Mouse (Mus musculus): ENCODE data around the gene Cfap43. TPM values are rescaled to one million over a fixed set of nuclear protein-coding genes. Genes with fewer than 3 reads are reported as not detected.
A peak's percentile ranks its signal among the peaks of the same experiment; 100 is the strongest.
"Not testable (repeated sequence)": the region's sequence is repeated elsewhere in the genome, so short reads cannot be mapped to it uniquely, and the experiment has no call there.

Gene Cfap43
- polyA plus RNA-seq, 1 experiment from 2014 or later = not detected

- Histone ChIP-seq H3K27ac (ENCODE audit: low read depth, low read length) (no peak overlapping the region), H3K4me1 (ENCODE audit: control insufficient read depth, insufficient read depth, low read length) (peaks cover 4% of the 10 kb centered on the region; the same call in 1 of the 2 replicates), H3K4me2 (no peak overlapping the region), H3K36me3 (ENCODE audit: control insufficient read depth, insufficient read depth, low read length) (no peaks in the 10 kb centered on the region), H3K4me3 (ENCODE audit: low read depth, low read length) (no peak overlapping the region), H3K9me3 (replicated peaks; ENCODE audit: control insufficient read depth, low read length) (no peaks in the 10 kb centered on the region), H3K9ac (ENCODE audit: low read depth, low read length) (no peak overlapping the region), H3K27me3 (ENCODE audit: control insufficient read depth, insufficient read depth, low read length) (no peaks in the 10 kb centered on the region)
- 86% methylated on average over 3 of the region's 3 CpGs for WGBS (ENCODE audit: insufficient replicate concordance)
- ATAC-seq (replicated peaks; ENCODE audit: insufficient number of reproducible peaks, low FRiP score, low TSS enrichment) = no peak
These were observed 69.4 kb downstream of the Cfap43 start for GRCm38 (mm10) chr19:47849735-47850134.

GRCm38 (mm10) chr19:47841234-47841633 is 77.9 kb downstream of the Cfap43 start:
- 70% methylated on average over 15 of the region's 15 CpGs for WGBS (ENCODE audit: insufficient replicate concordance)
- H3K4me2 ChIP-seq; H3K27ac ChIP-seq (ENCODE audit: low read depth, low read length); H3K9me3 ChIP-seq (replicated peaks; ENCODE audit: control insufficient read depth, low read length); H3K4me1 ChIP-seq (ENCODE audit: control insufficient read depth, insufficient read depth, low read length); ATAC-seq (replicated peaks; ENCODE audit: insufficient number of reproducible peaks, low FRiP score, low TSS enrichment); H3K4me3 ChIP-seq (ENCODE audit: low read depth, low read length); H3K9ac ChIP-seq (ENCODE audit: low read depth, low read length); H3K36me3 ChIP-seq (ENCODE audit: control insufficient read depth, insufficient read depth, low read length): not testable (repeated sequence)
- peaks cover 19% of the 10 kb centered on the region for H3K27me3 ChIP-seq (ENCODE audit: control insufficient read depth, insufficient read depth, low read length)

- H3K36me3 ChIP-seq (ENCODE audit: control insufficient read depth, insufficient read depth, low read length) = no peaks in the 10 kb centered on the region
- no peak overlapping the region for H3K27ac ChIP-seq (ENCODE audit: low read depth, low read length)
These were observed 81.6 kb downstream of the Cfap43 start for GRCm38 (mm10) chr19:47837527-47837901.

GRCm38 (mm10) chr19:47836701-47837526 is 82.2 kb downstream of the Cfap43 start:
- whole genome bisulfite sequencing (ENCODE audit: insufficient replicate concordance) = 3% methylated on average over 49 of the region's 49 CpGs
- ATAC-seq (replicated peaks; ENCODE audit: insufficient number of reproducible peaks, low FRiP score, low TSS enrichment) = peak; percentile 71
- peak overlapping the region; percentile 89 for H3K4me2 ChIP-seq
- H3K4me3 ChIP-seq (ENCODE audit: low read depth, low read length) = peak overlapping the region; percentile 47
- peaks cover 19% of the 10 kb centered on the region for H3K27me3 ChIP-seq (ENCODE audit: control insufficient read depth, insufficient read depth, low read length)
- no peaks in the 10 kb centered on the region for H3K9me3 ChIP-seq (replicated peaks; ENCODE audit: control insufficient read depth, low read length)
- H3K36me3 ChIP-seq (ENCODE audit: control insufficient read depth, insufficient read depth, low read length) = no peaks in the 10 kb centered on the region
- peak overlapping the region; percentile 46; the same call in 1 of the 2 replicates for H3K9ac ChIP-seq (ENCODE audit: low read depth, low read length)
- H3K4me1 ChIP-seq (ENCODE audit: control insufficient read depth, insufficient read depth, low read length) = peaks cover 5% of the 10 kb centered on the region; the same call in 1 of the 2 replicates
- H3K27ac ChIP-seq (ENCODE audit: low read depth, low read length) = no peak overlapping the region

More at GRCm38 (mm10) chr19:47837527-47837901, 81.6 kb downstream of the Cfap43 start:
- Histone ChIP-seq H3K9me3 (replicated peaks; ENCODE audit: control insufficient read depth, low read length) (no peaks in the 10 kb centered on the region), H3K9ac (ENCODE audit: low read depth, low read length) (peak overlapping the region; percentile 46; the same call in 1 of the 2 replicates), H3K4me1 (ENCODE audit: control insufficient read depth, insufficient read depth, low read length) (peaks cover 5% of the 10 kb centered on the region; the same call in 1 of the 2 replicates), H3K27me3 (ENCODE audit: control insufficient read depth, insufficient read depth, low read length) (peaks cover 19% of the 10 kb centered on the region), H3K4me3 (ENCODE audit: low read depth, low read length) (peak overlapping the region; percentile 47), H3K4me2 (peak overlapping the region; percentile 89)
- peak; percentile 7; the same call in 1 of the 2 replicates for ATAC-seq (replicated peaks; ENCODE audit: insufficient number of reproducible peaks, low FRiP score, low TSS enrichment)
- 0% methylated on average over 6 of the region's 6 CpGs for WGBS (ENCODE audit: insufficient replicate concordance)

- no peak overlapping the region for H3K4me3 ChIP-seq (ENCODE audit: low read depth, low read length)
- no peak overlapping the region for H3K9ac ChIP-seq (ENCODE audit: low read depth, low read length)
- H3K27ac ChIP-seq (ENCODE audit: low read depth, low read length) = no peak overlapping the region
- no peaks in the 10 kb centered on the region for H3K9me3 ChIP-seq (replicated peaks; ENCODE audit: control insufficient read depth, low read length)
- H3K4me2 ChIP-seq = no peak overlapping the region
- 84% methylated on average over 7 of the region's 7 CpGs for WGBS (ENCODE audit: insufficient replicate concordance)
- no peaks in the 10 kb centered on the region for H3K36me3 ChIP-seq (ENCODE audit: control insufficient read depth, insufficient read depth, low read length)
- H3K4me1 ChIP-seq (ENCODE audit: control insufficient read depth, insufficient read depth, low read length) = peaks cover 5% of the 10 kb centered on the region; the same call in 1 of the 2 replicates
- peaks cover 19% of the 10 kb centered on the region for H3K27me3 ChIP-seq (ENCODE audit: control insufficient read depth, insufficient read depth, low read length)
- ATAC-seq (replicated peaks; ENCODE audit: insufficient number of reproducible peaks, low FRiP score, low TSS enrichment) = no peak
These were observed 83.3 kb downstream of the Cfap43 start for GRCm38 (mm10) chr19:47835776-47836175.

GRCm38 (mm10) chr19:47834614-47835013 is 84.5 kb downstream of the Cfap43 start:
- no peak overlapping the region for H3K4me3 ChIP-seq (ENCODE audit: low read depth, low read length)
- no peaks in the 10 kb centered on the region for H3K9me3 ChIP-seq (replicated peaks; ENCODE audit: control insufficient read depth, low read length)
- H3K4me2 ChIP-seq = no peak overlapping the region
- no peak overlapping the region for H3K9ac ChIP-seq (ENCODE audit: low read depth, low read length)
- no peaks in the 10 kb centered on the region for H3K36me3 ChIP-seq (ENCODE audit: control insufficient read depth, insufficient read depth, low read length)
- H3K27me3 ChIP-seq (ENCODE audit: control insufficient read depth, insufficient read depth, low read length) = peaks cover 16% of the 10 kb centered on the region
- H3K4me1 ChIP-seq (ENCODE audit: control insufficient read depth, insufficient read depth, low read length) = peaks cover 5% of the 10 kb centered on the region; the same call in 1 of the 2 replicates
- no peak for ATAC-seq (replicated peaks; ENCODE audit: insufficient number of reproducible peaks, low FRiP score, low TSS enrichment)
- H3K27ac ChIP-seq (ENCODE audit: low read depth, low read length) = no peak overlapping the region
- 77% methylated on average over 5 of the region's 5 CpGs for WGBS (ENCODE audit: insufficient replicate concordance)

GRCm38 (mm10) chr19:47832316-47832715 is 86.8 kb downstream of the Cfap43 start:
- Histone ChIP-seq H3K27me3 (ENCODE audit: control insufficient read depth, insufficient read depth, low read length) (peaks cover 9% of the 10 kb centered on the region), H3K36me3 (ENCODE audit: control insufficient read depth, insufficient read depth, low read length) (no peaks in the 10 kb centered on the region)
- 72% methylated on average over 16 of the region's 16 CpGs for WGBS (ENCODE audit: insufficient replicate concordance)

GRCm38 (mm10) chr19:47831111-47831510 is 88.0 kb downstream of the Cfap43 start:
- Histone ChIP-seq H3K9me3 (replicated peaks; ENCODE audit: control insufficient read depth, low read length) (no peaks in the 10 kb centered on the region), H3K4me1 (ENCODE audit: control insufficient read depth, insufficient read depth, low read length) (no peaks in the 10 kb centered on the region), H3K27ac (ENCODE audit: low read depth, low read length) (no peak overlapping the region), H3K36me3 (ENCODE audit: control insufficient read depth, insufficient read depth, low read length) (no peaks in the 10 kb centered on the region), H3K4me3 (ENCODE audit: low read depth, low read length) (no peak overlapping the region), H3K9ac (ENCODE audit: low read depth, low read length) (no peak overlapping the region), H3K27me3 (ENCODE audit: control insufficient read depth, insufficient read depth, low read length) (no peaks in the 10 kb centered on the region; the same call in 1 of the 2 replicates), H3K4me2 (no peak overlapping the region)
- WGBS (ENCODE audit: insufficient replicate concordance) = 93% methylated on average over 8 of the region's 8 CpGs
- ATAC-seq (replicated peaks; ENCODE audit: insufficient number of reproducible peaks, low FRiP score, low TSS enrichment) = no peak

More at GRCm38 (mm10) chr19:47832316-47832715, 86.8 kb downstream of the Cfap43 start:
- ATAC-seq (replicated peaks; ENCODE audit: insufficient number of reproducible peaks, low FRiP score, low TSS enrichment) = no peak
- H3K4me2 ChIP-seq = no peak overlapping the region
- no peak overlapping the region for H3K9ac ChIP-seq (ENCODE audit: low read depth, low read length)
- no peaks in the 10 kb centered on the region for H3K9me3 ChIP-seq (replicated peaks; ENCODE audit: control insufficient read depth, low read length)
- H3K4me3 ChIP-seq (ENCODE audit: low read depth, low read length) = no peak overlapping the region
- no peak overlapping the region for H3K27ac ChIP-seq (ENCODE audit: low read depth, low read length)
- peaks cover 2% of the 10 kb centered on the region; the same call in 1 of the 2 replicates for H3K4me1 ChIP-seq (ENCODE audit: control insufficient read depth, insufficient read depth, low read length)
